Mouse (Mus musculus): Measurements from ENCODE around the gene Ethe1.

The Ethe1 gene

DNA sequence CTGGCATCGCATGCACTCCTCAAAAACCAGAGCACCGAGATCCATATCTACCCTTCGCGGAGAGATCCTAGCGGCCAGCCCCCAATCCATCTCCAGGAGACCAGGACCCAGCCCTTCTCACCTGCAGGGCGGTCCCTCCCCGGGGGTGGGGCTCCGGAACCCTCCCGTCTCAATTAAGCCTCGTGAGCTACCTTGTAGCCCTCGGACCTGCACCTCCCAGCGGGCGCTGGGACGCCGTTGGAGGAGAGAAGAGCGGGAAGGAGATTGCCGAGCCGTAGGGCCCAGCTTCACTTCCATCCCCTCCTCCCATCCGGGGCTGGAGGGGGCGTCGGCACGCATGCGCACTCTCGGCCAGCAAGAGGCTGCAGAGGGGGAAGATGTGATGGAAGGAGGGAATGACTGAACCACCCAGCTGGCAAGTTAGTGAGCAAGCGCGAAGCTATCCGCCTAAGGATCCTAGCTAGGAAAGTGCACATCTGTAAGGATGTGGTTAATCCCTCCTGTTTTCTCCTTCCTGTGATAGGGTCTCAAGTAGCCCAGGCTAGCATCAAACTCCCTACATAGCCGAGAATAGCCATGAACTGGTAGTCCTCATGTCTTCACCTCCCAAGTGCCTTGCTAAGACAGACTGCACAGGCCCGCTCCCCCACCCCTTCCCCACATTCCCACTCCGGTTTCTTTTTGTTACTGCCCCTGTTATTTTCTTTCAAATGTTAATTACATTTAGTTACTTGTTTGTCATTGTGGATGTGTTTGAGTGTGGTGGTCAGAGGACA lies at the start of gene Ethe1, which contains the start of gene Zfp575:
TSS of gene Ethe1 (plus strand) at position 214 of the 776 bp plus-strand sequence.
TSS of gene Zfp575 (minus strand) at position 312 of the 776 bp plus-strand sequence.
- DNase-seq (ENCODE audit: low spot score), result no peak

DNA sequence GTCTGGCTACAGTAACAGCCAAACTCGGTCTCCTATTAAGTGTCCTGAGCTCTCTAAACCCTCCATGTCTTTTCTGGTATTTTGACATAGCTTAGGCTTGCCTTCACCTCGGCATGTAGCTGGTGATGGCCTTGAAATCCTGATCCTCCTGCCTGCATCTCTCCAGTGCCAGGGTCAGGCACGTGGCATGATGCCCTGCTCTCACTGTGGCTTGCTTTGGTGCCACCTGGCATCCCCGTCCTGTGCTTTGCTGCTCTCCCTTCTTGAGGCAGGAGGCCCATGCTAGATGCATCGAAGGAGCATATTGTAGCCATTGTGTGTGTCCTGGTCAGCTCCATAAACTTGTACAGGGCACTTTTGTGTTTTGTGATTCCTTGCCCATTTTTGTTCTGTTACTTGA lies 49.8 kb upstream of the Ethe1 start:
- no peak for DNase-seq (ENCODE audit: low spot score)

DNA sequence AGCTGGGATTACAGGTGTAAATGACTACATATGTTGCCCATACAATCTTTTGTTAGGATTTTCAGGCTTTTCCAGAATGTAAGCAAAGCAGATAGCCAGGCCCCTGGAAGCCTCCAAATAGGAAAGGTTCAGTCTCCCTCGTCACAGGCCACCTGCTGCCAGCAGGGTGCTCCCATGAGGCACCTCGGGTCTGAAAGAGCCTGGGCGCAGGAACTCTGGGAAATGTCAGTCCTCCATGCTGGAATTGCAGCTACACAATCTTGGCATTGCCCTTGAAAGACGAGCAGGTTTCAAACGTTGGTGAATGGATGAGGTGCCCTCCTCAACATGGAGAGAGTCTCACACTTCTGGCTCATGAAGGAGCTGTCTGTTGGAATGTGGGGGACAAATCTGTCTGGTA lies 49.2 kb upstream of the Ethe1 start:
- no peak for DNase-seq (ENCODE audit: low spot score)

DNA sequence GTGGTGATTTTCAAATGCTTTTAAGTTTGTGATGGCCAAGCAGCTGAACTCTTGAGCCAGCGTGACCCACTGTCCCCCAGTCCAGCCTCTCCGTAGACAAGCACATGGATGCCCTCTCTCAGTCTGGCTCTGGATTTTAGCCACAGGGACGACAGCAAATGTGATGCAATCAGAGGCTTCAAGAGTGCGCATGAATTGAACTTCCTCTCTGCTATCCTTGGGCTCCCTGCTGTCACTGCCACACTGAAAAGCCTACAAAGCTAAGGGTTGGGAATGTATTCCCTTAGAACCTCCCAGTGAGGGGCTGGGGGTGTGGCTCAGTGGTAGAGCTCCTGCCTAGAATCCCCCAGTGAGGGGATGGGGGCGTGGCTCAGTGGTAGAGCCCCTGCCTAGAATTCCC lies 48.6 kb upstream of the Ethe1 start:
- no peak for DNase-seq (ENCODE audit: low spot score)

DNA sequence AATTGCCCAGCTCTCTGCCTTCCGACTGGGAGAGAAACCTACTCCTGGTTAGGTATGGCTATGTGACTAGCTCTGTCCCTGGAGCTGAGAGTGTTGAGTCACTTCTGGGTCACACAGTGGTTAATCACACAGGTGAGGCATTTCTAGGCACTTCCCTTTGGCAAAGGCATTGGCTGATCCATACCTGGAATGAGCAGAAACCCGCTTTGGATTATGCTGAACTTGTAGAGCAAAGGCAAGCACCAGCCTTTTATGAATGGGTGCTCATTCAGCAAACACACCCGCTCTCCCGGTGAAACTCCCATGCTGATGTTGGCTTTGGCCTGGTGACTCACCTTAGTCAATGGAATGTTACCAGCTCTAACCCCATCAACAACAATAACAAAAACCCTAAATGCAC lies 47.7 kb upstream of the Ethe1 start:
- no peak for DNase-seq (ENCODE audit: low spot score)

DNA sequence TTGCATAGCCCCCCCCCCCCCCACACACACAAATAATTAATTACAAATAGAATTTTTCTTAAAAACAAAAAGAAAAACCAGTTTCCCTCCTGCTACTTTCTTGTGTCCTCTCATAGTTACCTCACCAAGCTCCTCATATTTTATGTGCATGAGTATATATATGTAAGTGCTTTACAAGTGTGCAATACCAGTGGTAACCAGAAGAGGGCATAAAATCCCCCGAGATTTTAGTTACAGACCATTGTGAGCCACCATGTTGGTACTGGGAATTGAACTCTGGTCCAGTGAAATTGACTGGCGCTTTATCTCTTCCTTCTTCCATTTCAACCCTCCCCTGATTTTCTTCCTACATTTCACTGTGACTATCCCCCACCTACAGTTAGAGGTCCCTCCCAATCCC lies 42.8 kb upstream of the Ethe1 start:
- DNase-seq (ENCODE audit: low spot score), result no peak

DNA sequence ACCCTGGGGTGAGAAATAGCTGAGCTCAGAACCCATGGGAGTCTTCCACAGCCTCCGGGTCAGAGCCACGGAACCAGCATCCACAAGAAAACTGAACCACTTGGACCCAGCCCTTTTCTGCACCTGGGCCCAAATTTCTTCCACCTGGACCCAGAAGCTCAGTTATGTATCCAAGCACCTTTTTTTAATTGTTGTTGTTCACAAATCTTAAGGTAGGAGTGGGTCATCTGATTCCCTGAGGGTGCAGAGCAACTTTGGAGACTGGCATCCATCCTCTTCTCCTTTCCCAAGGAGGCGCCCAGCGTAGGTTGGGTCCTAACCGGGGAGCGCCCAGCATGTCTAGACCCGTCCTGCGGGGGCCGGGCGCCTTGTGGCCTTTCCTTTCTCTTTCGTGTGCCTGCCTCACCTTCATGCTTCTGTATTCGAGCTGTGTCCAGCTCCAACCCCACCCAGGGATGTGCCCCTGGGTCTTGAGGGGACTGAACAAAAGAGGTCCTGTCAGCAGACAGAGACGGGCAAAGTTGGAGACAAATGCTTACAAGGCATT lies 41.2 kb upstream of the Ethe1 start, which contains the start of the genes Pinlyp and Xrcc1:
TSS of gene Pinlyp (minus strand) at position 51 of the 547 bp plus-strand sequence.
TSS of gene Xrcc1 (plus strand) at position 222 of the 547 bp plus-strand sequence.
- no peak for DNase-seq (ENCODE audit: low spot score)

DNA sequence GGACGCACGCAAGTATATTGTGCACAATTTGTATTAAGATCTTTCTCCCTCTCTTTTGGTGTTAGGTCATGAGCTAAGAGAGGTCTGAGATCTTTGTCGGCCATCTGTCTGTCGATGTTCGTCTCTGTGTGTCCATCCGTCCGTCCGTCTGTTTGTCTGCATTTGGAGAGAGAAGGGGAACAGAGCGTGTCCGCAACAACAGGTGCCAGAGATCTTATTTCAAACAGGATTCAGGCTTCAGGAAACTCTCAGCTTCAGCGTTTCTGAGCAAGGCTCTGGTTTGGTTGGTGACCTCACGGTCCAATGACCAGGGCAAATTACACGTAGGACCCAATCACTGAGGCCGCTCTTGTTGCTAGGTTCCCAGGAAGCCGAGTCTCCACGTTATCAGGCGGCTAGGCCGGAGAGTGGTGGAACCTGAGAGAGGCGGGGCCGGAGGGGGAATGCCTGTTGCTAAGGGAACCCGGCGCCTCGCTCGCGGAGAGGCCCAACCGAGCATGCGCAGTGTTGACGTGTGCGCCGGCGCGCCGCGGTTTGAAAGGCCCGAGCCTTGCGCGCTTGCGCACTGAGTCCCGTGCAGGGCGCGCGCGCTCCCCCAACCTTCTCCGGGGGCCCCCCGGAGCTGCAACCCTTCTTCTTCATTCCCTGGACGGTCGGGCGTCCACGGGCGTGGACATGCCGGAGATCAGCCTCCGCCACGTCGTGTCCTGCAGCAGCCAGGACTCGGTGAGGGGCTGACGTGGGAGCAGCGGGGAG lies 40.5 kb upstream of the Ethe1 start:
- DNase-seq (ENCODE audit: low spot score), result peak; percentile 100

DNA sequence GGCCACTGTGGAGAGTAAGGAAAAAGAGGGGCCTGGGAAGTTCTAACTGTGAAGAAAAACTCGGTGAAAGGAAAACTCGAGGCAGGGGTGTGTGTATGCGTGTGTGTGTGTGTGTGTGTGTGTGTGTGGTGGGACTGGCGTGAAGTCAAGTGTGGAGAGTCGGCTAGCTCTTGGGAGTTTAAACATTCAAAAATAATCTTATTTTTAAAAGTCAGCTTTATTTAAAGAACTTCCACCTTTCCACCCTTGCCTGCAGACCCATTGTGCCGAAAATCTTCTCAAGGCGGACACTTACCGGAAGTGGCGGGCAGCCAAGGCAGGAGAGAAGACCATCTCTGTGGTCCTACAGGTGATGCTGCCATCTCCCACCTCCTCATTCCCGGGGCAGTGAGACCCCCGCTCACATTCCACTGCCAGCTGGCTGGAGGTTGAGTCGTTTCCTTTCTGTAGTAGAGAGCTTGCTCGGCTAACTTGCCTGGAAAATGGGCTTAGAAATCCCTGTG lies 39.8 kb upstream of the Ethe1 start:
- DNase-seq (ENCODE audit: low spot score), result no peak

DNA sequence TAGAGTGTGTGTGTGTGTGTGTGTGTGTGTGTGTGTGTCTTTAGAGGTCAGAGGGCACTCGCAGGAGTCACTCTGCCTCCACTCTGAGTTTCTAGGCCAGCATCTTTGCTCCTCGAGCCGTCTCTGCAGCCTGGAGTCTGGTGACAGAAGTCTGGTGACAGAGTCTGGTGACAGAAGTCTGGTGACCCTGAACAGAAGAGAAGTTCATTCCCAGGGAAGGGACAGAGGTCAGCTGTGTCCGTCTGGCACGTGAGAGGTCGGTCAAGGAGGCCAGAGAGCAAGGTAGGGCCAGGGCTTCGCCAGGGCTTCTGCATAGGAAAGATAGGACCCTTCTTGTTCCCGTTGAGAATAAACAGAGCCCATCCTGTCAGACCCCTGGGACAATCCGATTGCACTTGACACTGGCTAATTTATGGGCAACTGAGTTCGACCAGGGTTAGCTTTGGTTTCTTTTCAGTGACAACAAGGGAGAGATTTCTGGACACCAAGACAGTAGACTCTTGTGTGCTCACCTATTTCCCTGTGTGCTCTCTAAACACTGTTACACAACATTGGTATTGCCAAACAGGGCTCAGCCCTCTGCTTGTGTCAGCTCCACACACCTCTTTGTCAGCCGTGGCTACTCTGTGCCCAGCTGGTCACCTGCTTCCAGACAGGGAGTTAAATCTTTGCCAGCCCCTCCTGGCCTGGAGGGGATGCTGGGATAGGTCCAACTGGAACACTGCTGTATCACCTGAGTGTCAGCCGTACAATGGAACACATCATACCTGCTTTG lies 35.2 kb upstream of the Ethe1 start:
- DNase-seq (ENCODE audit: low spot score), result no peak

DNA sequence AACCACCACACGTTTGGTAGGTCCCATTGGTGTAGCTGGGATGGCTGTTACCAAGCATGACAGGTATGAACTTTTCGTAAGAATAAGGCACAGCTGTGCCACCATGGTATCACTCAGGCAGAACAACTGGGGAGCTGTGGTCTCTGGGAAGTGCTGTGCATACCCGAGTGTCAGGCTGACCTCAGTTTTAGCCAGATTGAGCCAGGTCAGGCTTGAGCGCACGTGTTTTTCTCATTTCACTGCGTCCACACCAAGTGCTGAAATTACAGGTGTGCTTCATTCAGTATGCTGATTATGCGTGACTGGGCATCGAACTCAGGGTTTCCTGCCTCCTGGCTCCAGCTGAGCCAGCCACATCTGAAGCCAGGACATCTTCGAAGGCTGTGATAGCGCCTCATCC lies 31.6 kb upstream of the Ethe1 start:
- DNase-seq (ENCODE audit: low spot score), result no peak

DNA sequence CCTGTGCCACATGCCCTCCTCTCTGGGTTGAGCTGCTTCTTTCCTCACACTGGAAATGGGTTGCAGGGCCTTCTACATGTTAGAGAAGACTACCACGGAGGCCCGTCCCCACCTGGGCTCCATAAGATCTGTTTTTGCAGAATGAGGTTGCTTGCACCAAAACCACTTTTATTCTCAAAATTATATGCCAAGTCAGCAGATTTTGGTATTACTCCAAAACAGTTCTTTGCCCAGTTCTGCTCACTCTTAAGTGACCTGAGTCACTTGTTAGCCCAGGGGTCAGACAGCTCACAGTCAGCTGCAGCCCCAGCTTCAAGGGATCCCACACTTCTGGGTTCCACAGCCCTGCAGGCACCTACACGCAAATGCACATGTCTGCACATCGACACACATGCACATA lies 25.9 kb upstream of the Ethe1 start:
- DNase-seq (ENCODE audit: low spot score), result no peak

DNA sequence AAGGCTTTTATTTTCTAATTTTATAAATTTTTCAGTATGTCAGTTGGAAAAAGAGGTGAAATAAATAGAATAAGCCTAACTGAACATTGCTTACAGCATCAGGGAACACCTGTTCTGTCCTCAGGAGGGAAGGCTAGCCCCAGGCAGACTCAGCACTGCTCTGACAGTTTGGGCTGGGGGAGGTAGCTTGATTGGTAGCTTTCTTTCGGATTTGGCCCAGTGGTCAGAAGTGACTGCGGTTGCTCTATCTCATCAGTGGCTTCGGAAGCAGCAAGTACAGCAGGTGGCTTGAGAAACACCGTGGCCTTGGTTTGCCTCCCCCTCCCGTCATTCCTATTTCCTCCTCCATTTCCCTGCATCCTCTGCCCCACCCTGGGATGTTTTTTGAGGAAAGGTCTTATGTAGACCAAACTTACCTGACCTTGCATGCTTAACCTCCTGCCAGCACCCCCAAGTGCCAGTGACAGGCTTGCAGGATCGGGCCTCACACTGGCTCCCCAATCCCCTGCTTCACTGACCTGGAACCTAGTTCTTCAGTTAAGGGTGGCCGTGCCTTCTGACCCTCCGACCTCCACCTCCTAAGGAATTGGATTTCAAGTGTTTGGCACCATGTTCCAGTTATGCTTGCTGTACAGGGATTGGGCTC lies 24.0 kb upstream of the Ethe1 start:
- DNase-seq (ENCODE audit: low spot score), result no peak

DNA sequence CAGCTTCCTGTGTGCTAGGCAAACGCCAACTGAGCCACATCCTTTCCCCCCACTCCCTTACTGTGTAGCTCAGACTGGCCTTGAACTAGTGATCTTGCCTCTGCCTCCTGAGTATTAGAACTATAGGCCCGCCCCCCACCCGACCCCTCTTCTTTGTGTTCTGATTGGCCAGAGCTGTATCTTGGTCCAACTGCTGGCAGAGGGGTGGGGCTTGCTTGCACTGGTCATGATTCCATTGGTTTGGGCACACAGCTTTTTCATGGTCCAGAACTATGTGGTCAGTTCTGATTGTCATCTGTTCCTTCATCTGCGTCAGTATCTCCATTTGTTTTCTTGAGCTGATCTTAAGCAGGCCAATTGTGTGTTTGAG lies 23.5 kb upstream of the Ethe1 start:
- DNase-seq (ENCODE audit: low spot score), result no peak

DNA sequence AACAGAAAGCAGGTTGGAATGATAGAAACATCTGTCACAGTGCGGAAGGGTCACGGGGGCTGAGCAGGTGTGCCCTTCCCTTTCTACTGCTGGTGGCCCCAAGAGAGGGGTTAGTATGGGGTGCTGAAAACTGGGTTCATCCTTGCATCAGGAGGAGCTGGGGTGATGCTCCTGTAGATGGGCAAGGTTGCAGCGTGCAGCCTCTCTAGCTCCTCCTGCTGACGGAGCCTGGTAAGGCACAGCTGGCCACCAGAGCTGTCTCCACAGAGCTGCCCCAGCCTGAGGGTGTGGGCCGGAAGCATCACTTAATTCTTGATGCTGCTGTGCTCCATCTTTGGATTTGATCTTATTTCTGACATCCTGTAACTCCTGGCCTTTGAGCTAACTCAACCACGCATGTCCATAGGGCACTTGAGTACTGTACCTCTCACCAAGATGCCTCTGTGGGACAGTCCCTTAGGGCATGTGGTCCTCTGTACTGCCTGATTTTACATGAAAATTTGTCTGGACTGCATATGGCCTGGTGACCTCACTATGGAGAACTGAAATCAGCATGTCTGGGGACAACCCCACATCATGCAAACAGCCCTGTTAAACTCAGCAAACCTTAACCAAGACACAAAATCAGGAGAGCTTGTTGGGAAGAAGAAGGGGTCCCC lies 22.6 kb upstream of the Ethe1 start:
- DNase-seq (ENCODE audit: low spot score), result peak; percentile 64

DNA sequence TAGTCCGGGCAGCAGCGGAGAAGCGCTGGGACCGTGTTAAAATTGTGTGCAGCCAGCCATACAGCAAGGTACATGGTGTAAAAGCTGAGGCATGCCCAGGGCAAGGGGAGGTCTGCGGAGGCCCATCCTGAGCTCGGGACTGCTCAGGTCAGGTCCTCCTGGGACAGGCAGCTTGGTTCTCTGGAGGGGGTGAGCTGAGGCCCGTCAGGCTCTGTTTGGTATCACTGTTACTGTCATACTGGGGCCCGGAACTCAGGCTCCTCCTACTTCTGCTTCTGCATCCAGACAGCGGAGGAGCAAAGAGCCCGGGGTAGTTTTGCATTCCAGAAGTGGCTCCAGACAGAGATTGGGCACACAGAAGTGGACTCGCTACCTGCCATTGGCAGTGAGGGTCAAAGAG lies 21.7 kb upstream of the Ethe1 start:
- no peak for DNase-seq (ENCODE audit: low spot score)

DNA sequence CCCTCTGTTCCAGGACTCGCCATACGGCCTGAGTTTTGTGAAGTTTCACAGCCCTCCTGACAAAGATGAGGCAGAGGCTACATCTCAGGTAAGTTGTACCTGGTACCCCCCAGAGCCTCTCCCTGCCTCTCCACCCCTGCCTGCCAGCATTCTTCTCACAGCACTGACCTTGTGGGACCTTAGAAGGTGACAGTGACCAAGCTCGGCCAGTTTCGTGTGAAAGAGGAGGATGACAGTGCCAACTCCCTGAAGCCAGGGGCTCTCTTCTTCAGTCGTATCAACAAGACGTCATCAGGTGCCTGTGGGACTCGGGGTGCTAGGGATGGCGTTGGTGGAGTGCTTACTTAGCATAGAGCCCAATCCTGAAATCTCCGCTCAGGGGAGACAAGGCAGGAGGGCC lies 21.1 kb upstream of the Ethe1 start:
- DNase-seq (ENCODE audit: low spot score), result no peak

DNA sequence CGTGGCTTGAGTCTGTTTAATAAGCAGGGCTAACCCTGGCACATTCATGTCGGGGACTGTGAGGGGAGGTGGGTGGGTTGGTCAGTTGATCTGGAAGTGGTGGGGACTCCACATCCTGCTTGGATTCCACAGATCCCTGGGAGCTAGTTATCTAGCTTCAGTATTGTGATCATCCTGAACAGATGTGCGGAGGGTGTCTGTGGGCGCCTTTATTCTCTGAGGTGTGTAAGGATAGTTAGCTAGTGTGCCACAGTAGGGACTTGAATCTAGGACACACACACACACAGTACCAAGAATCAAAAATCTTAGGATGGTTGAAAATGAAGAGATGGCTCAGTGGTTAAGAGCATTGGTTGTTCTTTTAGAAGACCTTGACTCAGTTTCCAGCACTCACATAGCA lies 18.8 kb upstream of the Ethe1 start:
- no peak for DNase-seq (ENCODE audit: low spot score)

DNA sequence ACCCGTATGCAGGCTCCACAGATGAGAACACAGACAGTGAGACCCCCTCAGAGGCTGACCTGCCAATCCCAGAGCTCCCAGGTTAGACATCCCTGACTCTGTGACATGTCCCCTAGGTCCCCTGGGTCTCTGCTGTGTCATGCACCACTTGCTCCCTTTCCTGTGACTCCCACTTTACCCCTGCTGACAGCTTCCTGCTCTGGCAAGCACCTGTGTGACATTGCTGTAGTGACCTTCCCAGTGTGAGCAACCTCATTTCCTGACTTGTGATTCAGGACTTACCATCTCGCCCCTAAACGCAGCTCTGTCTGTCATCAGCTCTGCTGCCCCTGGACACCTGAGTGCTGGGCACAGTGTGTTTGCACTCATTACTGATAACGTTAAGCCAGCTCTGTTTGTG lies 16.3 kb upstream of the Ethe1 start:
- DNase-seq (ENCODE audit: low spot score), result no peak

DNA sequence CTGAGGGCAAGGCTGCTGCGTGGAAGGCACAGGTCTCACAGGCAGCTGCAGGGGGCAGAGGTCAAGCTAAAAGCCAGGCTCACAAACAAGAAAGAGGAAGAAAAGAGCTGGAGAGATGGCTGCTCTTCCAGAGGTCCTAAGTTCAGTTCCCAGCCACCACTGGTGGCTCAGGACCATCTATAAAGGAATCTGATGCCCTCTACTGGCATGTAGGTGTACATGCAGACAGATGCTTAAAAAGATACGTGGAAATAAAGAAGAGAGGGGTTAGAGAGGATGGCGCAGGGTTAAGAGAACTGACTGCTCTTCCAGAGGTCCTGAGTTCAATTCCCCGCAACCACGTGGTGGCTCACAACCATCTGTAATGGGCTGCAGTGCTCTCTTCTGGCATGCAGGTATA lies 14.9 kb upstream of the Ethe1 start:
- DNase-seq (ENCODE audit: low spot score), result no peak

DNA sequence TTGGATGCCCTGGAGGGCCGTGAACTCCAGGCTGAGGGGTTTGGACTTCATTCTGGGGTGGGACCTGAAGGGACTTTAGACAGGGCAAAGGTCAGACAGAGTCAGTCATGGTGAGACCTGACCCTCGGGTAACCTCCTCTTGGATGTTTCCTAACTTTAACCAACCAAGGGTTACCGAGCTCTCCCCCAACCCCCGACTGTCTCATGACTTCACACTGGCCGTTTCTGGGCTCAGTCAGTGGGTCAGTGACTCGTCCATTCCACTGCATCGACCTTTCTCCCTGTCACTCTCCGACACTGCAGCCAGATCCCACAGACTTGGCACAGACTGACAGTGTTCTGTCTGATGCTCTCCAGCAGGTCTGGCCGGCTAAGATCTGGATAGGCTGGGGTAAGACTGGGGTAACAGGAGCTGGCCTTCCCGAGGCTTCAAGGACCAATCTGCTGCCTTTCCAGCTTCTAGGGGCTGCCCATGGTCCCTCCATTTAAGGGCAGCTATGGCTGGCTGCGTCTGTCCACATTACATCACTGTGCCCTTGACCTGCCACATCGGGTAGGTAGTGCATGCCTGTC lies 13.0 kb upstream of the Ethe1 start:
- no peak for DNase-seq (ENCODE audit: low spot score)
